Mouse (Mus musculus): ENCODE measurements around the gene Gm11595. TPM values are rescaled to one million over a fixed set of nuclear protein-coding genes. Genes with fewer than 3 reads are reported as not detected.
"Not testable (repeated sequence)": the region's sequence is repeated elsewhere in the genome, so short reads cannot be mapped to it uniquely, and the experiment has no call there.

Gm11595 gene
- polyA plus RNA-seq (2011; ENCODE audit: insufficient read length, low read depth, missing spikeins) = not detected in 2 replicates

- not testable (repeated sequence) for H3K27ac ChIP-seq (ENCODE audit: insufficient read depth, low read length); H3K4me1 ChIP-seq (ENCODE audit: control insufficient read depth, insufficient read depth, low read length); H3K4me3 ChIP-seq (ENCODE audit: insufficient read depth, low read length)
These were observed at the start of gene Gm11595 for GRCm38 (mm10) chr11:99772813-99773212. Gm11595 (minus strand) TSS chr11:99772913.

DNA sequence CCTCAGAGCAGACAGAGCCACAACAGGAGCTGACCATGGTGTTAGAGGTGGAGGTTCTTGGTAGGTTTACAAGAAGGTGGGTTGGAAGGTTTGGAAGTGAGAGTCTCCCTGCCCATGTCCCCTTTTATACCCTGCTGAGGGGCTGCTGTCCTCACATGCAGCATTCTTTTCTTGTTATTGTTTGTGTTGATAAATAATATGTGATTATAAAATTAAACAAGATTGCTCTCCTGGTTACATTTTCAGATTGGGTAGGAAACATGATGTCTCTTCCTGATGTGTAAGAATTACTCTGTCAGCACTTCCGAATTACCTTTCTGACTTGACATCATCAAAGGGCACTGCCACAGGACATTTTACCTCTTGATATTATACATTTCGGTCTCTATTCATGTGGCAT lies 42.9 kb upstream of the Gm11595 start, which contains the start of gene Gm11564:
TSS of gene Gm11564 (minus strand) at position 101 of the 400 bp plus-strand sequence.
- not testable (repeated sequence) for H3K4me1 ChIP-seq (ENCODE audit: control insufficient read depth, insufficient read depth, low read length); H3K4me3 ChIP-seq (ENCODE audit: insufficient read depth, low read length); H3K27ac ChIP-seq (ENCODE audit: insufficient read depth, low read length)

GRCm38 (mm10) chr11:99809792-99810191 lies 37.1 kb upstream of the Gm11595 start, which contains the start of gene Krtap4-13:
Krtap4-13 (minus strand) TSS chr11:99809892.
- H3K27ac ChIP-seq (ENCODE audit: insufficient read depth, low read length); H3K4me1 ChIP-seq (ENCODE audit: control insufficient read depth, insufficient read depth, low read length); H3K4me3 ChIP-seq (ENCODE audit: insufficient read depth, low read length): not testable (repeated sequence)

DNA sequence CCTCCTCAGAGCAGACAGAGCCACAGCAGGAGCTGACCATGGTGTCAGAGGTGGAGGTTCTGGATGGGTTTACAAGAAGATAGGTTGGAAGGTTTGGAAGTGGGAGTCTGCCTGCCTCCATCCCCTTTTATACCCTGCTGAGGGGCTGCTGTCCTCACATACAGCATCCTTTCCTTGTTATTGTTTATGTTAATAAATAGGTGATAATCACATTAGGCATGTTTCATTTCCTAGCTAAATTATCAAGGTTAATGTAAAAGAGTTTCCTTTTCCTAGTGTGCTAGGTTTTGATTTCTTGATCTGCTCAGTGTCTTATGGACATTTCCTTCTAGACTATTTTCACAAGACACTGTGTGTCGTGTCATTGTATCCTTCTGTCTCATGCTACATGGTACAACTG lies 31.6 kb upstream of the Gm11595 start, which contains the start of gene Gm11554:
TSS of gene Gm11554 (minus strand) at position 101 of the 400 bp plus-strand sequence.
- H3K27ac ChIP-seq (ENCODE audit: insufficient read depth, low read length); H3K4me3 ChIP-seq (ENCODE audit: insufficient read depth, low read length): not testable (repeated sequence)

GRCm38 (mm10) chr11:99798832-99799231 lies 26.1 kb upstream of the Gm11595 start, which contains the start of gene Gm11569:
Gm11569 (minus strand) TSS chr11:99798932.
- H3K4me3 ChIP-seq (ENCODE audit: insufficient read depth, low read length); H3K4me1 ChIP-seq (ENCODE audit: control insufficient read depth, insufficient read depth, low read length); H3K27ac ChIP-seq (ENCODE audit: insufficient read depth, low read length): not testable (repeated sequence)

More for the DNA sequence above, 31.6 kb upstream of the Gm11595 start, which contains the start of gene Gm11554:
- H3K4me1 ChIP-seq (ENCODE audit: control insufficient read depth, insufficient read depth, low read length) = not testable (repeated sequence)

- H3K27ac ChIP-seq (ENCODE audit: insufficient read depth, low read length) = no peak within 1 kb of the TSS
- no peaks in the 10 kb centered on the region for H3K4me1 ChIP-seq (ENCODE audit: control insufficient read depth, insufficient read depth, low read length)
- H3K4me3 ChIP-seq (ENCODE audit: insufficient read depth, low read length) = no peak within 1 kb of the TSS
- TF ChIP-seq CTCF (IDR thresholded peaks at IDR 0.05; ENCODE audit: borderline replicate concordance, insufficient read depth, low read length) (no peak), POLR2A (IDR thresholded peaks at IDR 0.05; ENCODE audit: low read depth, low read length) (no peak)
These were observed 20.7 kb upstream of the Gm11595 start, which contains the start of gene Gm11596 for GRCm38 (mm10) chr11:99793367-99793766. Gm11596 (minus strand) TSS chr11:99793467.

GRCm38 (mm10) chr11:99784900-99785299 lies 12.2 kb upstream of the Gm11595 start, which contains the start of gene Krtap4-9:
Krtap4-9 (plus strand) TSS chr11:99785200.
- H3K27ac ChIP-seq (ENCODE audit: insufficient read depth, low read length); H3K4me3 ChIP-seq (ENCODE audit: insufficient read depth, low read length); H3K4me1 ChIP-seq (ENCODE audit: control insufficient read depth, insufficient read depth, low read length): not testable (repeated sequence)

DNA sequence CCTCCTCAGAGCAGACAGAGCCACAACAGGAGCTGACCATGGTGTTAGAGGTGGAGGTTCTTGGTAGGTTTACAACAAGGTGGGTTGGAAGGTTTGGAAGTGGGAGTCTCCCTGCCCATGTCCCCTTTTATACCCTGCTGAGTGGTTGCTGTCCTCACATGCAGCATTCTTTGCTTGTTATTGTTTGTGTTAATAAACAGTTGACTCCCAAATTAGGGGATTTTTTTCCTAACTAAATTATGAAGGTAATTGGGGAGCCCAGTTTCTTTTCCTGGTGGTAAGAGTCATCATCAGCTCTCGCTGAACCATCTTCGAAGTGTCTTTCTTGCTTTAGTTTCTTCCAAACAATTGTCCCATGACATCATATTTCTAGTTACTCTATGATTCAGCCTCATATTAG lies 7.9 kb upstream of the Gm11595 start, which contains the start of gene Krtap4-8:
TSS of gene Krtap4-8 (minus strand) at position 101 of the 400 bp plus-strand sequence.
- Histone ChIP-seq H3K4me1 (ENCODE audit: control insufficient read depth, insufficient read depth, low read length) (no peaks in the 10 kb centered on the region), H3K27ac (ENCODE audit: insufficient read depth, low read length) (no peak within 1 kb of the TSS), H3K4me3 (ENCODE audit: insufficient read depth, low read length) (no peak within 1 kb of the TSS)
- TF ChIP-seq POLR2A (IDR thresholded peaks at IDR 0.05; ENCODE audit: low read depth, low read length) (no peak), CTCF (IDR thresholded peaks at IDR 0.05; ENCODE audit: borderline replicate concordance, insufficient read depth, low read length) (no peak)

DNA sequence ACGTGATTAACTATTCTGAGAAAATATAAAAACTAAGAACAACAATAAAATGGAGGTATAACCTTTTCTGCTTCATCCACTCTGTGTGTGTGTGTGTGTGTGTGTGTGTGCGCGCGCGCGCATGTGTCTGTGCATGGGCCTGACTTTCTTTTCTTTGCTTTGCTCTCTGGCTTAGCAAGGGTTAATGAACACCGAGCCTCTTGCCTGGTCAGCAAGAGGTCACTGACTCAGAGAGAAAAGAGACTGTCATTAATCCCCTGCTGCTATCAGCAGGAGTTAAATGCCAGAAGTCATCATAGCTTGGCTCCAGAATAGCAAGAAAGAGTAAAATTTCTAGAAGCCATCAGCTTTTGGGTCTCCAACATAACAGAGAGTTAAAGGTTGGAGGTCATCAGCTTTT lies 5.7 kb upstream of the Gm11595 start:
- TF ChIP-seq POLR2A (IDR thresholded peaks at IDR 0.05; ENCODE audit: low read depth, low read length) (no peak), CTCF (IDR thresholded peaks at IDR 0.05; ENCODE audit: borderline replicate concordance, insufficient read depth, low read length) (no peak)
- Histone ChIP-seq H3K4me3 (ENCODE audit: insufficient read depth, low read length) (no peak overlapping the region), H3K27ac (ENCODE audit: insufficient read depth, low read length) (no peak overlapping the region), H3K4me1 (ENCODE audit: control insufficient read depth, insufficient read depth, low read length) (no peaks in the 10 kb centered on the region)

- Histone ChIP-seq H3K27ac (ENCODE audit: insufficient read depth, low read length) (no peak overlapping the region), H3K4me3 (ENCODE audit: insufficient read depth, low read length) (no peak overlapping the region), H3K4me1 (ENCODE audit: control insufficient read depth, insufficient read depth, low read length) (no peaks in the 10 kb centered on the region)
- TF ChIP-seq CTCF (IDR thresholded peaks at IDR 0.05; ENCODE audit: borderline replicate concordance, insufficient read depth, low read length) = no peak
- no peak for TF ChIP-seq POLR2A (IDR thresholded peaks at IDR 0.05; ENCODE audit: low read depth, low read length)
These were observed 4.3 kb downstream of the Gm11595 start for GRCm38 (mm10) chr11:99768410-99768809.

DNA sequence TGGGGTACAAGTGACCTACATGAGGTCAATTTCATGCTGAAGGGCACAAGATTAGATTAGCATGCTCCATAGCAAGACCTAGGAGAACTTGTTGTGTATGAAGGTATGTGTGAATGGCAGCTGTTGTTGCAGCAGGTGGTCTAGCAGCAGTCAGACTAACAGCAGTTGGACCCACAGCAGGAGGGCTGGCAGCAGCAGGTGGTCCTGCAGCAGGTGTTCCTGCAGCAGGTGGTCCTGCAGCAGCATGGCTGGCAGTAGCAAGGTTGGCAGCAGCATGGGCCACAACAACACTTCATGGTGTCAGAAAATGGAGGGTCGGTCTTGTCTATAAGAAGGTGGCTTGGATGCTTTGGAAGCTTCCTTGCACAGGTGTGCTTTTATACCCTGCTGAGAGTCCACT lies 13.8 kb downstream of the Gm11595 start:
- no peak overlapping the region for H3K4me3 ChIP-seq (ENCODE audit: insufficient read depth, low read length)
- no peaks in the 10 kb centered on the region for H3K4me1 ChIP-seq (ENCODE audit: control insufficient read depth, insufficient read depth, low read length)
- H3K27ac ChIP-seq (ENCODE audit: insufficient read depth, low read length) = no peak overlapping the region
- no peak for TF ChIP-seq POLR2A (IDR thresholded peaks at IDR 0.05; ENCODE audit: low read depth, low read length)
- no peak for TF ChIP-seq CTCF (IDR thresholded peaks at IDR 0.05; ENCODE audit: borderline replicate concordance, insufficient read depth, low read length)
